Mouse (Mus musculus) midbrain, postnatal 0 days (tissue): ENCODE data around the gene Kirrel3. TPM values are rescaled to one million over a fixed set of nuclear protein-coding genes. Genes with fewer than 3 reads are reported as not detected.

ENCODE experiments used
- ATAC-seq: fragments of 200-750 bp; cut with Nextera tagmentation; 2 replicates; pipeline ENCODE4 v1.8.0; 2017; ENCODE audit warnings: moderate number of reproducible peaks, mild to moderate bottlenecking, moderate TSS enrichment, moderate library complexity; ENCODE audit not compliant: low FRiP score
- DNase-seq: peaks from one replicate; pipeline ENCODE4 v3.0.0-alpha.2; 2015; ENCODE audit warnings: low spot score
- H3K27ac ChIP-seq: fragments of 300-500 bp; sonication (generic); 2 replicates; pipeline ENCODE4 v1.5.1; 2014; ENCODE audit warnings: low read depth, mild to moderate bottlenecking, low read length, mixed read lengths
- H3K27me3 ChIP-seq: fragments of 300-500 bp; sonication (generic); 2 replicates; pipeline ENCODE4 v1.6.1; 2014; ENCODE audit warnings: low read length, control low read depth, mixed read lengths; ENCODE audit not compliant: insufficient read depth
- H3K36me3 ChIP-seq: fragments of 300-500 bp; sonication (generic); 2 replicates; pipeline ENCODE4 v1.6.1; 2014; ENCODE audit warnings: low read length, control low read depth, mixed read lengths; ENCODE audit not compliant: insufficient read depth
- H3K4me1 ChIP-seq: fragments of 300-500 bp; sonication (generic); 2 replicates; pipeline ENCODE4 v1.6.1; 2014; ENCODE audit warnings: mild to moderate bottlenecking, control low read depth, antibody characterized with exemption, low read length, mixed read lengths; ENCODE audit not compliant: insufficient read depth
- H3K4me2 ChIP-seq: fragments of 300-500 bp; sonication (generic); 2 replicates; pipeline ENCODE4 v1.6.1; 2014; ENCODE audit warnings: low read depth, mild to moderate bottlenecking, low read length, mixed read lengths; ENCODE audit not compliant: poor library complexity, severe bottlenecking
- H3K4me3 ChIP-seq: fragments of 300-500 bp; sonication (generic); 2 replicates; pipeline ENCODE4 v1.5.1; 2014; ENCODE audit warnings: low read depth, mild to moderate bottlenecking, low read length, moderate library complexity
- H3K9ac ChIP-seq: fragments of 300-500 bp; sonication (generic); replicated peaks from 2 replicates; pipeline ENCODE4 v1.6.1; 2014; ENCODE audit warnings: mild to moderate bottlenecking, low read length, moderate library complexity, mixed read lengths; ENCODE audit not compliant: poor library complexity, severe bottlenecking
- H3K9me3 ChIP-seq: fragments of 300-500 bp; sonication (generic); 2 replicates; pipeline ENCODE4 v1.6.1; 2016; ENCODE audit warnings: low read length, control low read depth
- CTCF ChIP-seq: IDR thresholded peaks from 2 replicates; pipeline ENCODE4 v1.5.1; 2016; ENCODE audit warnings: antibody characterized with exemption, mild to moderate bottlenecking
- WGBS: fragments of 180-500 bp; shearing (Covaris S2); extraction: QIAGEN DNeasy Blood & Tissue Kit; methylation state at CpG from one replicate; pipeline ENCODE4 v1.1.7; 2014; 5-methylcytosine and 5-hydroxymethylcytosine counted together
- polyA plus RNA-seq: library from polyadenylated mRNA; unstranded; fragments of >200 nt; fragmentation: Nextera tagmentation; extraction: Ambion mirVana; gene quantifications from 2 replicates; pipeline ENCODE4 v1.2.1, GENCODE M21; 2015
- total RNA-seq: library from RNA; depleted of rRNA; stranded (reverse); fragments of >200 nt; gene quantifications from 2 replicates; pipeline ENCODE4 v1.2.3, GENCODE M21; 2014

The Kirrel3 gene
- total and polyA plus RNA-seq, 2 experiments from 2014 or later: 47.2 to 56.3 TPM

GRCm38 (mm10) chr9:34605486-34605885 lies 119.8 kb downstream of the Kirrel3 start:
- Histone ChIP-seq H3K4me1 (no peaks in the 10 kb centered on the region), H3K9me3 (no peaks in the 10 kb centered on the region), H3K9ac (no peak overlapping the region), H3K36me3 (no peaks in the 10 kb centered on the region), H3K27me3 (no peaks in the 10 kb centered on the region), H3K4me3 (no peak overlapping the region), H3K4me2 (no peak overlapping the region), H3K27ac (no peak overlapping the region)
- ATAC-seq (no peak), DNase-seq (no peak)
- TF ChIP-seq CTCF: no peak
- 84% methylated on average over 8 of the region's 8 CpGs for WGBS

- H3K4me1 ChIP-seq: no peaks in the 10 kb centered on the region
- 46% methylated on average over 2 of the region's 2 CpGs for WGBS
- H3K9ac ChIP-seq: no peak overlapping the region
- H3K36me3 ChIP-seq: no peaks in the 10 kb centered on the region
- H3K27me3 ChIP-seq: no peaks in the 10 kb centered on the region
- ATAC-seq (no peak), DNase-seq (peak; percentile 37)
- no peak for TF ChIP-seq CTCF
- H3K4me2 ChIP-seq: no peak overlapping the region
- H3K9me3 ChIP-seq: no peaks in the 10 kb centered on the region
- no peak overlapping the region for H3K27ac ChIP-seq
- no peak overlapping the region for H3K4me3 ChIP-seq
These were observed 122.3 kb downstream of the Kirrel3 start for GRCm38 (mm10) chr9:34607976-34608375.

GRCm38 (mm10) chr9:34612886-34613769 lies 127.4 kb downstream of the Kirrel3 start:
- Histone ChIP-seq H3K4me1 (0 out of 2 replicates have a peak, but pooled peaks cover 3% of the 10 kb centered on the region), H3K36me3 (no peaks in the 10 kb centered on the region), H3K9me3 (no peaks in the 10 kb centered on the region), H3K27me3 (no peaks in the 10 kb centered on the region), H3K4me3 (no peak overlapping the region), H3K27ac (no peak overlapping the region), H3K4me2 (no peak overlapping the region), H3K9ac (no peak overlapping the region)
- peak; percentile 29; the same call in 1 of the 2 replicates for ATAC-seq
- 91% methylated on average over 6 of the region's 6 CpGs for WGBS
- no peak for TF ChIP-seq CTCF
- peak; percentile 65 for DNase-seq

- Histone ChIP-seq H3K4me2 (no peak overlapping the region), H3K27me3 (no peaks in the 10 kb centered on the region), H3K9ac (no peak overlapping the region), H3K9me3 (no peaks in the 10 kb centered on the region), H3K36me3 (no peaks in the 10 kb centered on the region), H3K27ac (no peak overlapping the region), H3K4me1 (0 out of 2 replicates have a peak, but pooled peaks cover 3% of the 10 kb centered on the region), H3K4me3 (no peak overlapping the region)
- no peak for DNase-seq
- 45% methylated on average over 6 of the region's 6 CpGs for WGBS
- ATAC-seq: no peak
- TF ChIP-seq CTCF: no peak
These were observed 132.4 kb downstream of the Kirrel3 start for GRCm38 (mm10) chr9:34618099-34618498.

- Histone ChIP-seq H3K9me3 (no peaks in the 10 kb centered on the region), H3K4me2 (no peak overlapping the region), H3K4me3 (no peak overlapping the region), H3K27ac (no peak overlapping the region), H3K9ac (no peak overlapping the region), H3K4me1 (0 out of 2 replicates have a peak, but pooled peaks cover 3% of the 10 kb centered on the region), H3K36me3 (no peaks in the 10 kb centered on the region), H3K27me3 (no peaks in the 10 kb centered on the region)
- DNase-seq: no peak
- ATAC-seq: no peak
- no peak for TF ChIP-seq CTCF
- whole genome bisulfite sequencing: 76% methylated on average over 3 of the region's 3 CpGs
These were observed 134.2 kb downstream of the Kirrel3 start for GRCm38 (mm10) chr9:34619913-34620312.

- H3K9me3 ChIP-seq: no peaks in the 10 kb centered on the region
- H3K27ac ChIP-seq: no peak overlapping the region
- TF ChIP-seq CTCF: no peak
- H3K36me3 ChIP-seq: no peaks in the 10 kb centered on the region
- no peak overlapping the region for H3K9ac ChIP-seq
- H3K4me3 ChIP-seq: no peak overlapping the region
- H3K4me1 ChIP-seq: no peaks in the 10 kb centered on the region
- 71% methylated on average over 5 of the region's 5 CpGs for WGBS
- DNase-seq (no peak), ATAC-seq (no peak)
- H3K27me3 ChIP-seq: no peaks in the 10 kb centered on the region
- no peak overlapping the region for H3K4me2 ChIP-seq
These were observed 137.8 kb downstream of the Kirrel3 start for GRCm38 (mm10) chr9:34623526-34623925.
